Mouse (Mus musculus) spleen, adult 12 weeks (tissue): ENCODE results near the gene Olfr952.

Experiments used
- DNase-seq: peaks from one replicate; pipeline ENCODE4 v3.0.0; 2022; ENCODE audit warnings: low spot score

The Olfr952 gene

DNA sequence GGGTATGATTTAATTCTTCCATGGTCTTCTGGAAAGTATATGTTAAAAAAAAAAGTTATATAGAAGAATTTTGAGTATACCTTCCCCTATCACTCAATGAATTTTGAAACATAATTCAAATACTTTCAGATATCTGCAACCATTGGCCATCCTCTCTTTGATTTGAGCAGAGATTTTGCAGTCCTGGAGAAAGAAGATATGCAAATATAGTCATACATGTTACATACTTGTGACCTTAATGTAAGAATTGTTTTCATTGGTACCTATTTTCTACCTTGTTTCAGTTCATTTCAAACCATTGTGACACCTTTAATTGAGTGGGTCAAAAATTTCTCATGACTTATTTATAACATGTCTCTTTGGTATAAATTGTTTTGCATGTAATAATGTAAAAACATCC is at the start of gene Olfr952:
TSS of gene Olfr952 (minus strand) at position 101 of the 400 bp plus-strand sequence.
- no peak for DNase-seq

DNA sequence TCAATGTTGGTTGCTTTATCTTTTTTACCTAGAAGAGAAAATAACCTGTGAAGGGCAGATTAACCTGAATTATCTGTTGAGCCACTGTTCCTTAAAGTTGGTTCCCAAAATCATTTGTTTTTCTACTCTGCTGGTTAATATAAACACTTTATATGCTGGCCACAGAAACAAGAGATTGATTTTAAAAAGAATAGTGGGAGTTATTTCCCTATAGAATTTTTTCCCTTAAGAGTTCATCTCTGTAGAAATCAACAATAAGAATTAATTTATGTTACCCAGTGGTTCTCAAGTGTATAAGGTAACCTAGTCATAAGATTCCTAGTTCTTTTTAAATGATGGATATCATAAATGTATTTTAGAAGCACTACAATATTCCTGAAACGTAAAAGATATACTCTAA is 44.9 kb upstream of the Olfr952 start, which contains the start of gene Olfr955:
TSS of gene Olfr955 (minus strand) at position 101 of the 400 bp plus-strand sequence.
- no peak for DNase-seq

DNA sequence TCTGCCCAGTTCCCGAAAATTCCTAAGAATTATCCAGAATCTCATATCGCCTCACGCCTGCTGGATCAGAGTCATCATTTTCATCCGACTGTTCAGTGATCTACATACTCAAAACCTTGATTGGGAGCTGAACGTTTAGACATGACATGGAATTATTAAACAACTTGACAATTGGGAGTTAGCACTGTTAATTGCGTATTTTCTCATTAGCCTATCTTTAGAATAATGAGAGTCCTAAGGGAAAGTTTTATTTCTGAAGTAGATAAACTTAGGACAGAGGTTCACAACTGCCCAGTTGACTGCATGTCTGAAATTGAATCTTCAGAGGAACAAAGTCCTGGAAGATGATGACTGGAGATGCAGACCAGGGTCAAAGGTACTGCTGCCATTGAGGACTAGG is 29.5 kb upstream of the Olfr952 start, which contains the start of gene Olfr954:
TSS of gene Olfr954 (plus strand) at position 301 of the 400 bp plus-strand sequence.
- no peak for DNase-seq

DNA sequence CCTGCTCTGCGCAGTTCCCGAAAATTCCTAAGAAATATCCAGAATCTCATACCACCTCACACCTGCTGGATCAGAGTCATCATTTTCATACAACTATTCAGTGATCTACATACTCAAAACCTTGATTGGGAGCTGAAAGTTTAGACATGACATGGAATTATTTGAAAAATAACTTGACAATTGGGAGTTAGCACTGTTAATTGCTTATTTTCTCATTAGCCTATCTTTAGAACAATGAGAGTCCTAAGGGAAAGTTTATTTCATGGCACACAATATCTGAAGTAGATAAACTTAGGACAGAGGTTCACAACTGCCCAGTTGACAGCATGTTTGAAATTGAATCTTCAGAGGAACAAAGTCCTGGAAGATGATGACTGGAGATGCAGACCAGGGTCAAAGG is 39.8 kb downstream of the Olfr952 start, which contains the start of gene Olfr951:
TSS of gene Olfr951 (plus strand) at position 301 of the 400 bp plus-strand sequence.
- no peak for DNase-seq
